28 mouse cellular contexts compared by ENCODE assay signal in the genomic region with DNA sequence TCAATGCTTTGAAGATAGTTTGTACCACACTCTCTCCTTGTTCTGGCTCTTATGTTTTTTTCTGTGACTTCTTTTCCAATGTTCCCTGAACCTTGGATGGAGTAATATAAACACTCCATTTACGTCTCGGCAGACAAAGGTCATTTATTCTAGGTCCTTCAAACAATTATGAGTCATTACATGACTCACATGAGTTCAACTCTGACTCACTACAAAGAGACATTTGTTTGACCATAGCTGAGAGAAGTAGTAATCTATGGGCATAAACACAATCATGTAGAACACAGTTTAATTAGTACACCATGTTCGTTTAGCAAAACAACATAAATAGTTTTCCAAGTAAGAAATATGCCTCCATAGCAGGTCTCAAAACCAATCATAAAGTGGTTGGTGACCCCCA. TPM values are rescaled to one million over a fixed set of nuclear protein-coding genes. Genes with fewer than 3 reads are reported as not detected.
DNase-seq lines count a peak whose midpoint lies in the region; ATAC-seq and TF ChIP-seq lines count a peak whose summit lies in the region.
"Had no signal": no experiment of that assay in that cellular context is flagged by ENCODE, and none has a peak within 500 bp of the region (broad histone marks: within the 10 kb centered on the region; RNA-seq: fewer than 3 reads in every experiment).

No protein-coding gene starts in this region.

- in situ Hi-C loops in Patski (cut with MboI; ENCODE audit: low pct_unique_long_range_greater_than_20kb) = no loop called here

- H3K27me3 ChIP-seq in Patski = no peaks in the 10 kb centered on the region
- H3K27me3 ChIP-seq: embryonic facial prominence, embryonic 15.5 days; forebrain, embryonic 12.5 days; limb, embryonic 15.5 days; liver, embryonic 13.5 days had no signal

- POLR2A ChIA-PET in Patski (lab: Charles Lee) = interaction anchor here (0.6 kb wide), 1 partner anchor 30 kb away, joined by 3 read pairs; no protein-coding TSS in a partner anchor

- WGBS in large intestine, adult 2 months = 10% methylated on average over 3 of the region's 3 CpGs

- ATAC-seq in Patski = peak; percentile 79
- ATAC-seq: activated CD4-positive, CD25-positive, alpha-beta regulatory T cell, adult 4 months; forebrain, postnatal 0 days; midbrain, embryonic 16.5 days had no signal

- CTCF ChIA-PET in Patski (lab: Charles Lee) = no interaction called here

- peak; percentile 12 for DNase-seq in lung, postnatal 25 days (ENCODE audit: low spot score)
- DNase-seq in lung, postnatal 10 days = no peak
- DNase-seq in Patski (ENCODE audit: low read depth, low spot score) = peak; percentile 12
- peak; percentile 60 for DNase-seq in large intestine, adult 2 months (ENCODE audit: low read depth, low spot score)
- no peak for DNase-seq in right cerebral cortex, postnatal 36 days (ENCODE audit: low spot score in 2 of 2)
- DNase-seq in frontal cortex, postnatal 36 days (ENCODE audit: low spot score in 2 of 2) = no peak
- DNase-seq in adrenal gland, postnatal 4 days (ENCODE audit: low spot score in 2 of 2) = no peak
- DNase-seq: adrenal gland, adult 2 months; adrenal gland, postnatal 36 days; cerebellum, adult 8-10 months; cerebellum, postnatal 25 days; forebrain, postnatal 0 days; gastrocnemius, postnatal 36 days; heart, adult 18-20 months; heart, postnatal 36 days; kidney, adult 2 months; kidney, postnatal 4 days; liver, embryonic 13.5 days; lung, adult 18-20 months; lung, postnatal 36 days; right cerebral cortex, postnatal 4 days; thymus, postnatal 25 days had no signal

- no peak for TF ChIP-seq CTCF in Patski (IDR thresholded peaks at IDR 0.05)

RNA-seq across cellular contexts. Expression of gene Hmgcll1, which starts 59.6 kb away (rescaled TPM):
- 2.6 TPM for polyA plus RNA-seq in Patski (2021)
- polyA plus RNA-seq in large intestine, adult 2 months (2012; rRNA removed) = 0.21 and 0.60 TPM in 2 replicates
- total RNA-seq in adrenal gland, postnatal 4 days (2021) = 1 to 10 TPM; 4.4 to 6.2 TPM
- total RNA-seq: heart, postnatal 36 days; MEL had no signal
- polyA plus RNA-seq: activated CD4-positive, CD25-positive, alpha-beta regulatory T cell, adult 4 months had no signal

Comparison
In these comparisons a context has a peak if more than half of its experiments do, and no peak if none do; other contexts are left out.
1. DNase-seq: peak in lung, postnatal 25 days (single experiment), Patski (single experiment) and large intestine, adult 2 months (single experiment); none in lung, postnatal 10 days (single experiment), right cerebral cortex, postnatal 36 days (0 of 2), frontal cortex, postnatal 36 days (0 of 2) and adrenal gland, postnatal 4 days (0 of 2).